Mouse (Mus musculus) erythroblast, adult 5-6 weeks (primary cell): ENCODE results near the gene Adprhl2. TPM values are rescaled to one million over a fixed set of nuclear protein-coding genes. Genes with fewer than 3 reads are reported as not detected.

ENCODE experiments used
- ATAC-seq: replicated peaks from 2 replicates; pipeline ENCODE4 v1.8.0; 2016; ENCODE audit warnings: moderate number of reproducible peaks, mild to moderate bottlenecking, moderate TSS enrichment, inconsistent platforms; ENCODE audit not compliant: poor library complexity, low FRiP score, severe bottlenecking
- total RNA-seq, 2 experiments: library from RNA; stranded (forward) in 1 of 2; stranded (reverse) in 1 of 2; fragments of 150-400 nt in 1 of 2; fragments of 200-764, 138-1000 nt in 1 of 2; gene quantifications; 2 replicates each; pipeline versions ENCODE4 v1.2.3 to v1.2.4; 2015 to 2017; ENCODE audit warnings: low replicate concordance in 2 of 2

Adprhl2 gene
- total RNA-seq, 2 experiments from 2014 or later = 0.77 to 4.3 TPM

DNA sequence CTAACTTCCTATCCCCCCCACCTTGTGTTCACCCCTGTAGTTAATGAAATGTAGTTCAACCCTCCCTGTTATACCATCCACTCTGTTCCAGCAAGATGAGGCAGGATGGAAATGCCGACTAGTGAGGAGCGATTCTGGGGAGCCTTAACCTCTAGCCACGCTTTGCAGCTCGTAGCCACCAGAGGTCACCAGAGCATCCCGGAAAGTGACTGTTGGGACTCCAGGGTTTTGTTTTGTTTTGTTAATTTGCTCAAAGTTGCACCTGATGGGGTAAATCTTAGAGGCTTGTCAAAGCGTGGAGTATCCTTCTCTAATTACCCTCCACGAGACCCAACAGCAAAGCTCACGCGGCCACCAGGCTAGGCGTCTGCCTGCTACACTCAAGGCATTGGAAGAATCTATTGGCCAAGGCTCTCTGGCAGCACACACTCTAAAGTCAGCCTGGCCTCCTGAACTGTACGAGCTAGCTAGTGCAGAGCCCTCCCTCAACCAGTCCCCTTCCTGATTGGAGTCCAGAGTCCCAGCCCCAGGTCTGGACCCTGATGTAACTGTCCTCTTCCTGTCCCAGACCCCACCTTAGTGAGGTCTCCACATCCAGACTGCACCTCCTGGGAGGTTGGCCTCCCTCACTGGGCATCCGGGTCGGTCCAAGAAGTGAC lies 43.5 kb downstream of the Adprhl2 start:
- ATAC-seq = no peak

DNA sequence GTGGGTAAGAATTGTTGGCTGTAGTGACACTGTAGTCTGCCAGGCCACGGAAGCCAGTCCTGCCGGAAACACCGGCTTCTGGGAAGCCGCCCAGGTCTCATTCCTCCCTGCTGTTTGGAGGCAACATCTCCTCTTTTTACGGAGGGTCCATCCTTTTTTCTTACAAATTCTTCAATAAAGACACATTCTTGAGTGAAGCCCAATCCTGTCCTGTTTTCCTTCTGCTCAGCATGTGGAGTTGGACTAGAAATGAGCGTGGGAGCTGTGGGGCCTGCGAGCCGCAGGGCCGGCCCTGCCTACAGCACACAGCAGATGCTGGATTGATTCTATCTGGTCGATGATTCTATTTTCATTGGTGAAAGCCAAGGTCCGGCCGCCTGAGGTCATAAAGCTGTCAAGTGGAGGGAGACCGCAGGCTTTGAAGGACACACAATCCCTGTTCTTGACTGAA lies 45.8 kb downstream of the Adprhl2 start:
- ATAC-seq = no peak

DNA sequence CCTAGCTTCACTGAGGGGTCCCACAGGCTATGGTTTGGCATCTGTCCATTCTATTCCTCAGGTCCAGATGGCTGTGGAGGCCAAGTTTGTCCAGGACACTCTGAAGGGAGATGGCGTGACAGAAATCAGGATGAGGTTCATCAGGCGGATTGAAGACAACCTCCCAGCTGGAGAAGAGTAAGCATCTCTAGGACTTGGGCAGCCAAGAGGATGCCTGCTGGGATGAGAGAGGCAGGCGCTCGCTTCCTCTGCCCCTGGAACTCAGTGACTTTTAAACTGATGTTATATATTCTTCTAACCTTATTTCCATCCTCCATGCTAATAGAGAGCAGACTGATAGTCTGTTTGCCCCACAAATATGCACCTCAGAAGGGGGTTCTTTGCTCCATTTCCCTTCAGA lies 46.4 kb downstream of the Adprhl2 start:
- ATAC-seq = no peak

DNA sequence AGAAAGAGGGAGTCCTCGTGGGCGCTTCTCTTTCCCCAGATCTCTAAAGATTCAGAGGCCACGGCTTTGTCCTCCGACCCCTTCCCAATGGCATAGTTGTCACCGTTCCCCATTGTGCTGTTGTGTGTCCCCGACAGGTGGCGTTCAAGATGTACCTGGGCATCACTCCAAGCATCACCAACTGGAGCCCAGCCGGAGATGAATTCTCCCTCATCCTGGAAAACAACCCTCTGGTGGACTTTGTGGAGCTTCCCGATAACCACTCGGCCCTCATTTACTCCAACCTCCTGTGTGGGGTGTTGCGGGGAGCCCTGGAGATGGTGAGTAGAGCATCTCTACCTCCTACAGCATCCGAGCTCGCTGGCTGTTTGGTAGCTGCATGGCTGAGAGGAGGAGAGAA lies 47.8 kb downstream of the Adprhl2 start:
- no peak for ATAC-seq

DNA sequence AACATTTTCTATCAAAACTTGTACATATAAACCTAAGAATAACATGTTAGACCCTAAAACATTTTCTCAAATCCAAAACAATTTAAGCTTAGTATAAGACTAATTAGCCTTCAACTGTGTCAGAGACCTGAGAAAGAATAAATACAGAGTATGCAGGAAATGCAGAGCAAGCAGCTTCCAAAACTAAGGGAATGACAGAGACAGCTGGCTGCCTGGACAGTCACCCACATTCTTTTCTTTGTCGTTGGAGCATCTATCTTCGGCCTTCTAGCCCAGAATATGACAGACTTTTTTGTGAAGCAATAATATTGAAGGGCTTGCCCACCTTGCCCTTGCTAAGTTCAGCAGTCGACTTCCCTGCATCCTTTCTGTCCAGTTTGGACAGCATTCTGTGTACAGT lies 52.2 kb downstream of the Adprhl2 start:
- no peak for ATAC-seq

Other genes starting within 250 kb of the Adprhl2 start
- gene Lsm10, start 225.1 kb downstream of the Adprhl2 start, total RNA-seq (2015; ENCODE audit: low replicate concordance) = 5.6 and 14.0 TPM in 2 replicates
- gene Lsm10, start 225.1 kb downstream of the Adprhl2 start, total RNA-seq (2017; ENCODE audit: low replicate concordance) = 2.0 and 6.5 TPM in 2 replicates
- 3.8 and 4.0 TPM in 2 replicates for gene Stk40, start 217.7 kb downstream of the Adprhl2 start, total RNA-seq (2015; ENCODE audit: low replicate concordance)
- 4.2 TPM in 2 replicates for gene Stk40, start 217.7 kb downstream of the Adprhl2 start, total RNA-seq (2017; ENCODE audit: low replicate concordance)
- gene Eva1b, start 174.0 kb downstream of the Adprhl2 start, total RNA-seq (2015; ENCODE audit: low replicate concordance) = not detected in 2 replicates
- gene Eva1b, start 174.0 kb downstream of the Adprhl2 start, total RNA-seq (2017; ENCODE audit: low replicate concordance) = not detected in 2 replicates
- gene Sh3d21, start 158.2 kb downstream of the Adprhl2 start, total RNA-seq (2015; ENCODE audit: low replicate concordance) = not detected in 2 replicates
- gene Sh3d21, start 158.2 kb downstream of the Adprhl2 start, total RNA-seq (2017; ENCODE audit: low replicate concordance) = 0.09 and 0.70 TPM in 2 replicates
- gene Thrap3, start 118.9 kb downstream of the Adprhl2 start, total RNA-seq (2015; ENCODE audit: low replicate concordance) = 40.5 and 74.0 TPM in 2 replicates
- gene Thrap3, start 118.9 kb downstream of the Adprhl2 start, total RNA-seq (2017; ENCODE audit: low replicate concordance) = 130 and 133 TPM in 2 replicates
- gene Map7d1, start 65.4 kb downstream of the Adprhl2 start, total RNA-seq (2015; ENCODE audit: low replicate concordance) = 3.3 and 7.3 TPM in 2 replicates
- gene Map7d1, start 65.4 kb downstream of the Adprhl2 start, total RNA-seq (2017; ENCODE audit: low replicate concordance) = 7.7 and 17.0 TPM in 2 replicates
- 8.3 and 12.7 TPM in 2 replicates for gene Trappc3, start 59.4 kb downstream of the Adprhl2 start, total RNA-seq (2015; ENCODE audit: low replicate concordance)
- 10.7 and 14.2 TPM in 2 replicates for gene Trappc3, start 59.4 kb downstream of the Adprhl2 start, total RNA-seq (2017; ENCODE audit: low replicate concordance)
- not detected in 2 replicates for gene Col8a2, start 34.9 kb downstream of the Adprhl2 start, total RNA-seq (2015; ENCODE audit: low replicate concordance)
- not detected in 2 replicates for gene Col8a2, start 34.9 kb downstream of the Adprhl2 start, total RNA-seq (2017; ENCODE audit: low replicate concordance)
- not detected in 2 replicates for gene Tekt2, start 4.0 kb upstream of the Adprhl2 start, total RNA-seq (2015; ENCODE audit: low replicate concordance)
- not detected in 2 replicates for gene Tekt2, start 4.0 kb upstream of the Adprhl2 start, total RNA-seq (2017; ENCODE audit: low replicate concordance)
- gene Ago3, start 107.9 kb upstream of the Adprhl2 start, total RNA-seq (2015; ENCODE audit: low replicate concordance) = 1.5 and 20.0 TPM in 2 replicates
- gene Ago3, start 107.9 kb upstream of the Adprhl2 start, total RNA-seq (2017; ENCODE audit: low replicate concordance) = 0.77 and 1.5 TPM in 2 replicates
- gene Ago1, start 146.9 kb upstream of the Adprhl2 start, total RNA-seq (2015; ENCODE audit: low replicate concordance) = 4.8 and 5.2 TPM in 2 replicates
- gene Ago1, start 146.9 kb upstream of the Adprhl2 start, total RNA-seq (2017; ENCODE audit: low replicate concordance) = 2.8 and 3.7 TPM in 2 replicates
- 0.63 and 0.77 TPM in 2 replicates for gene Ago4, start 211.8 kb upstream of the Adprhl2 start, total RNA-seq (2015; ENCODE audit: low replicate concordance)
- 1.1 and 1.4 TPM in 2 replicates for gene Ago4, start 211.8 kb upstream of the Adprhl2 start, total RNA-seq (2017; ENCODE audit: low replicate concordance)
- 24.4 and 29.5 TPM in 2 replicates for gene Clspn, start 235.2 kb upstream of the Adprhl2 start, total RNA-seq (2015; ENCODE audit: low replicate concordance)
- 121 and 203 TPM in 2 replicates for gene Clspn, start 235.2 kb upstream of the Adprhl2 start, total RNA-seq (2017; ENCODE audit: low replicate concordance)